Mouse (Mus musculus) heart, embryonic 16.5 days (tissue): ENCODE data around the gene Per1. TPM values are rescaled to one million over a fixed set of nuclear protein-coding genes. Genes with fewer than 3 reads are reported as not detected.

ENCODE experiments used
- ATAC-seq: fragments of 200-750 bp; cut with Nextera tagmentation; replicated peaks from 2 replicates; pipeline ENCODE4 v1.8.0; 2017; ENCODE audit warnings: moderate number of reproducible peaks; ENCODE audit not compliant: insufficient read depth, low FRiP score; ENCODE audit errors: extremely low read depth
- H3K27ac ChIP-seq: fragments of 300-500 bp; sonication (generic); 2 replicates; pipeline ENCODE4 v1.5.1; 2014; ENCODE audit warnings: mild to moderate bottlenecking, low read length, control low read depth, moderate library complexity
- H3K27me3 ChIP-seq: fragments of 300-500 bp; sonication (generic); 2 replicates; pipeline ENCODE4 v1.6.1; 2014; ENCODE audit warnings: low read length, mixed read lengths; ENCODE audit not compliant: control insufficient read depth, insufficient read depth
- H3K36me3 ChIP-seq: fragments of 300-500 bp; sonication (generic); 2 replicates; pipeline ENCODE4 v1.6.1; 2014; ENCODE audit not compliant: control insufficient read depth, insufficient read depth
- H3K4me1 ChIP-seq: fragments of 300-500 bp; sonication (generic); 2 replicates; pipeline ENCODE4 v1.6.1; 2014; ENCODE audit warnings: low read length, mixed read lengths; ENCODE audit not compliant: control insufficient read depth, insufficient read depth
- H3K4me2 ChIP-seq: fragments of 300-500 bp; sonication (generic); 2 replicates; pipeline ENCODE4 v1.6.1; 2014; ENCODE audit warnings: low read depth, mild to moderate bottlenecking, control low read depth, low read length
- H3K4me3 ChIP-seq: fragments of 300-500 bp; sonication (generic); 2 replicates; pipeline ENCODE4 v1.5.1; 2014; ENCODE audit warnings: mild to moderate bottlenecking, control low read depth, low read length
- H3K9ac ChIP-seq: fragments of 300-500 bp; sonication (generic); 2 replicates; pipeline ENCODE4 v1.6.1; 2014; ENCODE audit warnings: low read length, control low read depth
- H3K9me3 ChIP-seq: fragments of 300-500 bp; sonication (generic); replicated peaks from 2 replicates; pipeline ENCODE4 v1.6.1; 2016; ENCODE audit warnings: low read length; ENCODE audit not compliant: control insufficient read depth
- WGBS: fragments of 180-500 bp; shearing (Covaris S2); extraction: QIAGEN DNeasy Blood & Tissue Kit; methylation state at CpG from one replicate; pipeline ENCODE4 v1.1.7; 2014; 5-methylcytosine and 5-hydroxymethylcytosine counted together
- polyA plus RNA-seq: library from polyadenylated mRNA; unstranded; fragments of >200 nt; fragmentation: Nextera tagmentation; extraction: Ambion mirVana; gene quantifications from 2 replicates; pipeline ENCODE4 v1.2.1, GENCODE M21; 2015

The Per1 gene
- polyA plus RNA-seq, 1 experiment from 2014 or later = 19.6 TPM

GRCm38 (mm10) chr11:69111865-69112264 lies 16.8 kb downstream of the Per1 start:
- Histone ChIP-seq H3K4me1 (peaks cover 15% of the 10 kb centered on the region), H3K9ac (0 out of 2 replicates have a peak overlapping the region, but pooled peaks have one; percentile 1), H3K27ac (peak overlapping the region; percentile 2; the same call in 1 of the 2 replicates), H3K9me3 (no peaks in the 10 kb centered on the region), H3K4me3 (no peak overlapping the region), H3K36me3 (peaks cover 29% of the 10 kb centered on the region), H3K4me2 (peak overlapping the region; percentile 69), H3K27me3 (no peaks in the 10 kb centered on the region)
- ATAC-seq = no peak
- 54% methylated on average over 4 of the region's 4 CpGs for WGBS

DNA sequence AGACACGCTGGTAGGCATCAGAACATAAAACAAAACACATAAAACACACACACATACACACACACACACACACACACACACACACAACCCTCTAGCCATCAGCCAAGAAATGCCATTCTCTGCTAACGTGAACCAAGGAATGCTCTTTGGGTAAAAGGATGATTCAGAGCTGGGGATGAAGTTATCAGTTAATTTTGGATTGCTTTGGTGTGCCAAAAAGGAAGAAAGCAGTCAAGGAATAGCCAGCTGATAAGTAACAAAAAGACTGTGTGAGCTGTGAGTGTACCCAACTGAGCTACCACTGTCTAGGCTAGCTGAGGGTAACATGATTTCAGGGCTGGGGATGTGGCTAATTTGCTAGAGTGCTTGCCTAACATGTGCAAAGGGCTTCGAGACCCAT lies 19.0 kb downstream of the Per1 start:
- Histone ChIP-seq H3K4me1 (peaks cover 21% of the 10 kb centered on the region), H3K27me3 (no peaks in the 10 kb centered on the region), H3K9ac (no peak overlapping the region), H3K36me3 (peaks cover 9% of the 10 kb centered on the region), H3K27ac (no peak overlapping the region), H3K9me3 (no peaks in the 10 kb centered on the region), H3K4me3 (no peak overlapping the region), H3K4me2 (no peak overlapping the region)
- no peak for ATAC-seq
- 66% methylated on average over 3 of the region's 3 CpGs for WGBS

- Histone ChIP-seq H3K9me3 (no peaks in the 10 kb centered on the region), H3K9ac (no peak overlapping the region), H3K4me1 (peaks cover 25% of the 10 kb centered on the region), H3K4me3 (no peak overlapping the region), H3K4me2 (no peak overlapping the region), H3K27me3 (no peaks in the 10 kb centered on the region), H3K36me3 (peaks cover 3% of the 10 kb centered on the region), H3K27ac (no peak overlapping the region)
- 74% methylated on average over 3 of the region's 3 CpGs for WGBS
- no peak for ATAC-seq
Observed at GRCm38 (mm10) chr11:69114621-69115020, 19.6 kb downstream of the Per1 start.

- WGBS = 54% methylated on average over 5 of the region's 5 CpGs
- no peaks in the 10 kb centered on the region for H3K27me3 ChIP-seq
- H3K36me3 ChIP-seq = no peaks in the 10 kb centered on the region
- no peak overlapping the region for H3K27ac ChIP-seq
- H3K9ac ChIP-seq = no peak overlapping the region
- no peak overlapping the region for H3K4me3 ChIP-seq
- no peak for ATAC-seq
- H3K4me2 ChIP-seq = no peak overlapping the region; the same call in 1 of the 2 replicates
- H3K9me3 ChIP-seq = no peaks in the 10 kb centered on the region
- peaks cover 28% of the 10 kb centered on the region for H3K4me1 ChIP-seq
Observed at GRCm38 (mm10) chr11:69116843-69117242, 21.8 kb downstream of the Per1 start.

DNA sequence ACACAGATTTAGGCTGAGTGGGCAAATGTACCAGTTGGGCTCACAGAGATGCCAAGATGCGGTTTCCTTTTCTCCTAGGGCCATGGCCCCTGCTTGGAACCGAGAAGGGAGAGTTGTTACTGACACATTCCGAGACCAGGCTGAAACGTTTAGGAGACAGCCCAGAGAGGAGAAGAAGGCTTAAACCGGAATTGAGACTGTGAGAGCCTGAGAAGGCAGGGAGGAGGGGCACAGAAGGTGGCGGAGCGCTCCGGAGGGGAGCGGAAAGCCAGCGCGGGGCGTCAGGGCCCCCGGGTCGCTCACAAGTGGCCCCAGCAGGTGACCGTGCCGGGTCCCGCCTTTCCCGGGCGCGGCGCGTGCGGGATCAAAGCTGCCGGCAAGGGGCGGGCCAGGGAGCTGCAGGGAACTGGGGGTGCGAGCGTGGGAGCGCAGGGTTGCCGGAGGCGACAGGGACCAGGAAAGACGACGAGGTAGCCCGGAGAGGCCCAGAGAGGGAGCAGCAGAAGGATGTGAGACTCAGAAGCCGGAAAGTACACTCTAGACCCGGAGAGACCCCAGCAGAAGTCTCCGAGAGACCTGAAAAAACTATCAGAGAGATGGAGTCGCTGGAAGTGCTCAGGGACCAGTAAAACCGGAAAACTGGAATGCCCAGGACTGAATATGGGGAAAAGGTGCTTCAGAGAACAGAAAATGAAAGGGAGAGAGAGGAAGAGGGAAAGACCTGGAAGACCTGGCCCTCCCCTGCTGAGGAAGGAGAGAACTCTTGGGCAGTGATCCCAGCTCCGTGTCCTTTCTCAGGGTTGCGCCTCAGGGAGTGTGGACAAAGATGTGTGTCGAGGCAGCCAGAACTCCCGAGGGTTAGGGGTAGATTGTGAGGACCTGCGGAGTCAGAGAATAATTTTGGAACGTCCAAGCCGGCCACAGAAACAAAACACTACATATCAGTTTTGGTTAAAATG lies 23.0 kb downstream of the Per1 start:
- WGBS = under 1% methylated on average over 45 of the region's 45 CpGs

GRCm38 (mm10) chr11:69118765-69119164 lies 23.7 kb downstream of the Per1 start:
- Histone ChIP-seq H3K4me2 (peak overlapping the region; percentile 70), H3K27me3 (no peaks in the 10 kb centered on the region), H3K9me3 (no peaks in the 10 kb centered on the region), H3K4me1 (peaks cover 27% of the 10 kb centered on the region), H3K27ac (no peak overlapping the region; the same call in 1 of the 2 replicates), H3K36me3 (no peaks in the 10 kb centered on the region), H3K9ac (peak overlapping the region; percentile 54), H3K4me3 (peak overlapping the region; percentile 77)
- 2% methylated on average over 15 of the region's 15 CpGs for WGBS
- no peak for ATAC-seq

More for the DNA sequence above, 23.0 kb downstream of the Per1 start:
- H3K36me3 ChIP-seq = no peaks in the 10 kb centered on the region
- no peaks in the 10 kb centered on the region for H3K27me3 ChIP-seq
- peak overlapping the region; percentile 70 for H3K4me2 ChIP-seq
- H3K4me3 ChIP-seq = peak overlapping the region; percentile 77
- H3K27ac ChIP-seq = peak overlapping the region; percentile 89
- no peaks in the 10 kb centered on the region for H3K9me3 ChIP-seq
- peaks cover 24% of the 10 kb centered on the region for H3K4me1 ChIP-seq
- no peak; the same call in 1 of the 2 replicates for ATAC-seq
- peak overlapping the region; percentile 84 for H3K9ac ChIP-seq

DNA sequence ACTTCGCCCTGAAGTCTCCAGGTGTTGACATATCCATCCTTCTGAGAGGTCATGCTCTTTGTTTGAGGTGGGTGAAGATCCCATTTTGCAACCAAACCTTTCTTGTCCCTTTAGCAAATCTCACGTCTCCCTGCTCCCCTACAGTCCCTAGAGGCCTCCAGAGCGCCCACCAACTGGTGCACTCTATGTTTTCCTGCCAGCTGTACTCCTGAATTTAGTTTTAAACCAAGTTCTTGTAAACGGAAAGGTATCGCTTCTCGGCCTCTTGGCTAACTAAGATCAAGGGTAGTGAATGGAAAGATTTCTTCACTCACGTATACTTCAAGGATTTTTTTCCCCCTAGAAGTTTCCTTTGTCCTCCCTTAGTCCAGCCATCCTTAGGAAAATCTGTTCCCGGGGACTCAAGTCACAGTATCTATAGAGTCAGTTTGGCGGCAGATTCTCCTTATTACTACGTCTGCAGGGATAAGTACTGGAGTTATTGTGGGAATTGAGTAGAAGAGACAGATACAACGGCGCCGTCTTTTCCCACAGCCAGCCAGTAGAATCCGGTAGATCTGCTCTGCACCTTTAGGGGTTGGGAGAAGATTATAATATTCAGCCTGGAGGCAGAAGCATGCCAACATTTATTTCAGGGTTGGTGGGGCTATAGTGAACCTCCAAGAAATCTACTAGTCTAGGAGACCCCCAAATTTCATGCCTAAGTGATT lies 24.6 kb downstream of the Per1 start:
- ATAC-seq = no peak
- Histone ChIP-seq H3K9me3 (no peaks in the 10 kb centered on the region), H3K4me3 (peak overlapping the region; percentile 72; the same call in 1 of the 2 replicates), H3K27ac (no peak overlapping the region), H3K4me2 (peak overlapping the region; percentile 83), H3K36me3 (no peaks in the 10 kb centered on the region), H3K27me3 (no peaks in the 10 kb centered on the region), H3K9ac (peak overlapping the region; percentile 63), H3K4me1 (peaks cover 27% of the 10 kb centered on the region)
- 49% methylated on average over 14 of the region's 14 CpGs for WGBS

DNA sequence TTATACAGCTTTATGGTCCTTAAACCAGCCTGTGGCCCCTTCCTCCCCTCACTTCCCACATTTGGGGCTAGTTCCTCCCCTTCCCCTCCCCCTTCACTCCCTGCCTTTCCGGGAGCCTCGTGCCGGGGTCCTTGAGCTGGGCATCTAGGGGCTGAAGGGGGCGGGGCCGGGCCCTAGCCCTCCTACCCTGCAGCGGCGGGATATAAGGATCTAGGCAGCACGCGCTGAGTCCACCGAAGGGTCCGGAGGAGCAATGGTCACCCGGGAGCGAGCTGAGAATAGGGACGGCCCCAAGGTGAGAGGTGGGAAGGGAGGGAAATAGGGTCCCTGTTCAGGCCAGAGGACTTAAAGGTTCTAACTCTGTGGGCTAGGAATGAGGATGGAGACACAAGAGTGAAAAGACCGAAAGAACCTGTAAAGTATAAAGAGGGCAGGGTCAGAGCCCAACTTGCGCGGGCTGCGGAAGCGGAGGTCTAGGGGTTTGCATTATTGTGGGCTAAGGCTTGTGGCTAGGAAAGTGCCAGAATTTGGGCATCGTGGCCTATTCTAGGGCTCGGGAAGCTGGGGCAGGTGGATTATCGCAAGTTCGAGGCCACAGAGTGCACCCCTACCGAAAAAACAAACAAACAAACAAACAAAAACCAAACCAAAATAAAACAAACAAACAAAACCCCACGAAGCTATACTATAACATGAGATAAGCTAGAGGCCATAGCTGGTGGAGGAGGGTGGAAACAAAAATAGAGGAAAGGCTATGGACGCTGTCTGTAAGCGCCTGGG lies 25.4 kb downstream of the Per1 start, which contains the start of gene Hes7:
TSS of gene Hes7 (plus strand) at position 184 of the 780 bp plus-strand sequence.
- Histone ChIP-seq H3K27ac (no peak within 1 kb of the TSS; the same call in 1 of the 2 replicates), H3K27me3 (no peaks in the 10 kb centered on the region), H3K36me3 (no peaks in the 10 kb centered on the region), H3K9ac (peak within 1 kb of the TSS; percentile 81), H3K4me2 (peak within 1 kb of the TSS; percentile 83), H3K4me1 (peaks cover 28% of the 10 kb centered on the region), H3K9me3 (no peaks in the 10 kb centered on the region), H3K4me3 (peak within 1 kb of the TSS; percentile 72)
- WGBS = 3% methylated on average over 27 of the region's 27 CpGs
- ATAC-seq = no peak
